Mouse (Mus musculus): ENCODE measurements around the gene Ddx46. TPM values are rescaled to one million over a fixed set of nuclear protein-coding genes. Genes with fewer than 3 reads are reported as not detected.
"Not testable (repeated sequence)": the region's sequence is repeated elsewhere in the genome, so short reads cannot be mapped to it uniquely, and the experiment has no call there.

The Ddx46 gene
- total RNA-seq, 4 experiments from 2014 or later: 17.7 to 24.8 (median 20.2) TPM

GRCm38 (mm10) chr13:55636185-55636983 is 1.6 kb downstream of the Ddx46 start:
- DNase-seq (ENCODE audit: low spot score): no peak

GRCm38 (mm10) chr13:55640480-55640879 is 5.7 kb downstream of the Ddx46 start:
- peak; percentile 78 for DNase-seq (ENCODE audit: low spot score)

GRCm38 (mm10) chr13:55644525-55644924 is 9.7 kb downstream of the Ddx46 start:
- no peak for DNase-seq (ENCODE audit: low spot score)

GRCm38 (mm10) chr13:55650098-55650497 is 15.3 kb downstream of the Ddx46 start:
- DNase-seq (ENCODE audit: low spot score): no peak

GRCm38 (mm10) chr13:55650980-55651379 is 16.2 kb downstream of the Ddx46 start:
- DNase-seq (ENCODE audit: low spot score): no peak

GRCm38 (mm10) chr13:55668550-55668949 is 33.7 kb downstream of the Ddx46 start:
- peak; percentile 6 for DNase-seq (ENCODE audit: low spot score)

GRCm38 (mm10) chr13:55672711-55673110 is 37.9 kb downstream of the Ddx46 start:
- no peak for DNase-seq (ENCODE audit: low spot score)

GRCm38 (mm10) chr13:55677364-55677763 is 42.5 kb downstream of the Ddx46 start:
- no peak for DNase-seq (ENCODE audit: low spot score)

GRCm38 (mm10) chr13:55682201-55682600 is 47.4 kb downstream of the Ddx46 start:
- no peak for DNase-seq (ENCODE audit: low spot score)

- DNase-seq (ENCODE audit: low spot score): no peak
These were observed 48.8 kb downstream of the Ddx46 start for GRCm38 (mm10) chr13:55683581-55683980.

- no peak for DNase-seq (ENCODE audit: low spot score)
These were observed 51.3 kb downstream of the Ddx46 start for GRCm38 (mm10) chr13:55686107-55686633.

- no peak for DNase-seq (ENCODE audit: low spot score)
These were observed 53.2 kb downstream of the Ddx46 start for GRCm38 (mm10) chr13:55687927-55688602.

- peak; percentile 80 for DNase-seq (ENCODE audit: low spot score)
These were observed 57.9 kb downstream of the Ddx46 start, which contains the start of gene B230219D22Rik for GRCm38 (mm10) chr13:55692535-55693242. Gene B230219D22Rik (plus strand): TSS chr13:55693124.

GRCm38 (mm10) chr13:55693243-55693721 is 58.5 kb downstream of the Ddx46 start:
- DNase-seq (ENCODE audit: low spot score): peak; percentile 7

- DNase-seq (ENCODE audit: low spot score): no peak
These were observed 59.3 kb downstream of the Ddx46 start for GRCm38 (mm10) chr13:55694110-55694509.

GRCm38 (mm10) chr13:55695989-55696388 is 61.2 kb downstream of the Ddx46 start:
- DNase-seq (ENCODE audit: low spot score): not testable (repeated sequence)

- DNase-seq (ENCODE audit: low spot score): no peak
These were observed 69.5 kb downstream of the Ddx46 start for GRCm38 (mm10) chr13:55704301-55704700.

- DNase-seq (ENCODE audit: low spot score): no peak
These were observed 78.0 kb downstream of the Ddx46 start for GRCm38 (mm10) chr13:55712846-55713245.

- DNase-seq (ENCODE audit: low spot score): peak; percentile 88
These were observed 79.8 kb downstream of the Ddx46 start, which contains the start of gene Txndc15 for GRCm38 (mm10) chr13:55714501-55715166. Gene Txndc15 (plus strand): TSS chr13:55714650.

GRCm38 (mm10) chr13:55715167-55715512 is 80.3 kb downstream of the Ddx46 start:
- DNase-seq (ENCODE audit: low spot score): no peak

GRCm38 (mm10) chr13:55715908-55716510 is 81.2 kb downstream of the Ddx46 start:
- DNase-seq (ENCODE audit: low spot score): no peak

All from heart, adult 8-10 months (tissue).